Comparison of ENCODE assay signal across 13 mouse cellular contexts in the genomic region with DNA sequence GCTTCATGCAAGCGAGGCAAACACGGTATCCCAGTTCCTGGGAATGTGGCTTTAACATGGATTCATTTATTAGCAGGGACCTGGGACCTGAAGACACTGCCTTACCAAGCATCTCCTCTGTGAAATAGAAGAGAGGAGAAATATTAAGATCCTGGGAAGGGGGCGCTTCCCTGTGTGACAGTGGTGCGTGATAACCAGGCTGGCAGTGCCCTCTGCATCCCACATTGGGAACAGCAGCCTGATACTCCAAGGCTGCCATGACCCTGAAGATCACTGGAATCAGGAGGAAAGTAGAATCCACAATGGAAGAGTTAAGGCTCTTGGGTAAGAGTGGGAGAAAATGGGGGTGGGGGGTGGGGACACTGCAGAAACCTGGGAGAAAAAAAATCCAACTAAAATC. TPM values are rescaled to one million over a fixed set of nuclear protein-coding genes. Genes with fewer than 3 reads are reported as not detected.
DNase-seq lines count a peak whose midpoint lies in the region; ATAC-seq and TF ChIP-seq lines count a peak whose summit lies in the region.
"Had no signal": no experiment of that assay in that cellular context is flagged by ENCODE, and none has a peak within 500 bp of the region (broad histone marks: within the 10 kb centered on the region; RNA-seq: fewer than 3 reads in every experiment).

No protein-coding gene starts in this region.

- peaks cover 3% of the 10 kb centered on the region; the same call in 1 of the 2 replicates for H3K27me3 ChIP-seq in cerebellum, adult 2 months (ENCODE audit: control insufficient read depth, insufficient read depth, low read length)
- peaks cover 61% of the 10 kb centered on the region for H3K27me3 ChIP-seq in intestine, postnatal 0 days (replicated peaks; ENCODE audit: control insufficient read depth, insufficient read depth, low read length)
- H3K27me3 ChIP-seq in intestine, embryonic 16.5 days (replicated peaks; ENCODE audit: control insufficient read depth, insufficient read depth, low read length): peaks cover 56% of the 10 kb centered on the region
- H3K27me3 ChIP-seq in midbrain, embryonic 14.5 days (ENCODE audit: control insufficient read depth, insufficient read depth, low read length): peaks cover 70% of the 10 kb centered on the region
- peaks cover 58% of the 10 kb centered on the region for H3K27me3 ChIP-seq in midbrain, embryonic 11.5 days (ENCODE audit: control insufficient read depth, insufficient read depth, low read length)

- no peak overlapping the region for H3K9ac ChIP-seq in intestine, postnatal 0 days (ENCODE audit: low read depth, low read length)
- no peak overlapping the region for H3K9ac ChIP-seq in intestine, embryonic 16.5 days (ENCODE audit: low read depth, low read length)
- H3K9ac ChIP-seq in midbrain, embryonic 14.5 days (replicated peaks; ENCODE audit: low read length): no peak overlapping the region
- no peak overlapping the region for H3K9ac ChIP-seq in midbrain, embryonic 11.5 days (ENCODE audit: low read length)
- H3K9ac ChIP-seq: embryonic facial prominence, embryonic 13.5 days; liver, embryonic 12.5 days; midbrain, embryonic 15.5 days had no signal

- no peak for TF ChIP-seq POLR2A in cerebellum, adult 2 months (IDR thresholded peaks at IDR 0.05; ENCODE audit: borderline replicate concordance, insufficient read depth, low read length)

- peaks cover 3% of the 10 kb centered on the region; the same call in 1 of the 2 replicates for H3K9me3 ChIP-seq in intestine, postnatal 0 days (ENCODE audit: control insufficient read depth)
- H3K9me3 ChIP-seq in intestine, embryonic 16.5 days (ENCODE audit: control insufficient read depth, low read length): no peaks in the 10 kb centered on the region
- H3K9me3 ChIP-seq in midbrain, embryonic 14.5 days (ENCODE audit: control insufficient read depth, low read length): 0 out of 2 replicates have a peak, but pooled peaks cover 2% of the 10 kb centered on the region
- H3K9me3 ChIP-seq in midbrain, embryonic 11.5 days (ENCODE audit: control insufficient read depth, low read length): no peaks in the 10 kb centered on the region
- H3K9me3 ChIP-seq: liver, embryonic 12.5 days; midbrain, embryonic 15.5 days had no signal

- no peak overlapping the region for H3K4me3 ChIP-seq in cerebellum, adult 2 months (replicated peaks; ENCODE audit: insufficient read depth, low read depth, low read length)
- no peak overlapping the region for H3K4me3 ChIP-seq in intestine, postnatal 0 days (ENCODE audit: low read depth, low read length)
- H3K4me3 ChIP-seq in intestine, embryonic 16.5 days (ENCODE audit: low read length): no peak overlapping the region
- H3K4me3 ChIP-seq in midbrain, embryonic 14.5 days (replicated peaks; ENCODE audit: low read depth, low read length): no peak overlapping the region
- H3K4me3 ChIP-seq in midbrain, embryonic 11.5 days (ENCODE audit: low read depth, low read length): no peak overlapping the region
- H3K4me3 ChIP-seq: embryonic facial prominence, embryonic 13.5 days; liver, embryonic 12.5 days; midbrain, embryonic 15.5 days had no signal

- no peak for DNase-seq in cerebellum, adult 2 months
- no peak for DNase-seq in cerebellum, adult 18-20 months
- DNase-seq in midbrain, embryonic 14.5 days: peak; percentile 77
- no peak for DNase-seq in midbrain, embryonic 11.5 days (ENCODE audit: low spot score, missing footprints)
- peak; percentile 67 for DNase-seq in retina, embryonic 14.5 days (ENCODE audit: low spot score)
- no peak for DNase-seq in ovary, adult 18-20 months (ENCODE audit: low spot score)

- ATAC-seq in intestine, postnatal 0 days: no peak
- no peak for ATAC-seq in intestine, embryonic 16.5 days
- ATAC-seq in midbrain, embryonic 14.5 days (ENCODE audit: low FRiP score, low TSS enrichment): no peak
- ATAC-seq in midbrain, embryonic 11.5 days (ENCODE audit: low FRiP score): no peak
- ATAC-seq: liver, embryonic 12.5 days; midbrain, embryonic 15.5 days had no signal

- no peak overlapping the region for H3K4me2 ChIP-seq in intestine, postnatal 0 days (replicated peaks; ENCODE audit: low read depth)
- H3K4me2 ChIP-seq in intestine, embryonic 16.5 days (ENCODE audit: low read depth, low read length): no peak overlapping the region
- no peak overlapping the region for H3K4me2 ChIP-seq in midbrain, embryonic 14.5 days (ENCODE audit: low read length)
- H3K4me2 ChIP-seq in midbrain, embryonic 11.5 days: no peak overlapping the region
- H3K4me2 ChIP-seq: embryonic facial prominence, embryonic 13.5 days; liver, embryonic 12.5 days; midbrain, embryonic 15.5 days had no signal

- no peaks in the 10 kb centered on the region for H3K36me3 ChIP-seq in intestine, postnatal 0 days (ENCODE audit: control insufficient read depth, insufficient read depth)
- H3K36me3 ChIP-seq in intestine, embryonic 16.5 days (ENCODE audit: control insufficient read depth, insufficient read depth, low read length): no peaks in the 10 kb centered on the region
- no peaks in the 10 kb centered on the region for H3K36me3 ChIP-seq in midbrain, embryonic 14.5 days (ENCODE audit: control insufficient read depth, insufficient read depth, low read length)
- H3K36me3 ChIP-seq in midbrain, embryonic 11.5 days (ENCODE audit: control insufficient read depth, insufficient read depth, low read length): no peaks in the 10 kb centered on the region
- H3K36me3 ChIP-seq: embryonic facial prominence, embryonic 13.5 days; liver, embryonic 12.5 days; midbrain, embryonic 15.5 days had no signal

- TF ChIP-seq CTCF in cerebellum, adult 2 months (IDR thresholded peaks at IDR 0.05; ENCODE audit: borderline replicate concordance, insufficient read depth, low read depth, low read length): peak; percentile 39; the same call in 1 of the 2 replicates
- TF ChIP-seq CTCF in intestine, postnatal 0 days (IDR thresholded peaks at IDR 0.05; ENCODE audit: low read depth): peak; percentile 73

- 41% methylated on average over 4 of the region's 4 CpGs for WGBS in cerebellum, adult 2 months
- WGBS in intestine, postnatal 0 days: 40% methylated on average over 4 of the region's 4 CpGs
- 30% methylated on average over 4 of the region's 4 CpGs for WGBS in intestine, embryonic 16.5 days
- 49% methylated on average over 4 of the region's 4 CpGs for WGBS in midbrain, embryonic 14.5 days
- 48% methylated on average over 4 of the region's 4 CpGs for WGBS in midbrain, embryonic 11.5 days

- no peak overlapping the region for H3K27ac ChIP-seq in cerebellum, adult 2 months (ENCODE audit: insufficient read depth, low read length)
- H3K27ac ChIP-seq in intestine, postnatal 0 days (ENCODE audit: low read depth, low read length): no peak overlapping the region
- no peak overlapping the region for H3K27ac ChIP-seq in intestine, embryonic 16.5 days (ENCODE audit: low read length)
- no peak overlapping the region for H3K27ac ChIP-seq in midbrain, embryonic 14.5 days (replicated peaks; ENCODE audit: low read depth, low read length)
- no peak overlapping the region for H3K27ac ChIP-seq in midbrain, embryonic 11.5 days (ENCODE audit: low read depth, low read length)
- H3K27ac ChIP-seq: embryonic facial prominence, embryonic 13.5 days; liver, embryonic 12.5 days; midbrain, embryonic 15.5 days had no signal

- peaks cover 7% of the 10 kb centered on the region; the same call in 1 of the 2 replicates for H3K4me1 ChIP-seq in cerebellum, adult 2 months (ENCODE audit: control insufficient read depth, insufficient read depth, low read length)
- H3K4me1 ChIP-seq in intestine, postnatal 0 days (replicated peaks; ENCODE audit: control insufficient read depth, insufficient read depth, low read length): peaks cover 4% of the 10 kb centered on the region; the same call in 1 of the 2 replicates
- peaks cover 21% of the 10 kb centered on the region for H3K4me1 ChIP-seq in intestine, embryonic 16.5 days (ENCODE audit: control insufficient read depth, insufficient read depth, low read length)
- 0 out of 2 replicates have a peak, but pooled peaks cover 5% of the 10 kb centered on the region for H3K4me1 ChIP-seq in midbrain, embryonic 14.5 days (ENCODE audit: control insufficient read depth, insufficient read depth, low read length)
- H3K4me1 ChIP-seq in midbrain, embryonic 11.5 days (ENCODE audit: control insufficient read depth, insufficient read depth, low read length): peaks cover 17% of the 10 kb centered on the region

RNA-seq across cellular contexts. Expression of gene Wnt1, which starts 1.7 kb away (rescaled TPM):
- polyA plus RNA-seq in cerebellum, adult 2 months (2012; rRNA removed): not detected in 2 replicates
- polyA plus RNA-seq in intestine, postnatal 0 days (2015; fragmentation: Nextera tagmentation; extraction: Ambion mirVana): not detected in 2 replicates
- polyA plus RNA-seq in intestine, embryonic 16.5 days (2015; fragmentation: Nextera tagmentation; extraction: Ambion mirVana): not detected in 2 replicates
- polyA plus RNA-seq in midbrain, embryonic 14.5 days (2014; fragmentation: Nextera tagmentation; extraction: Ambion mirVana): 1.3 and 4.1 TPM in 2 replicates
- 11.6 and 14.0 TPM in 2 replicates for polyA plus RNA-seq in midbrain, embryonic 11.5 days (2014; fragmentation: Nextera tagmentation; extraction: Ambion mirVana)
- polyA plus RNA-seq: embryonic facial prominence, embryonic 13.5 days; heart, embryonic 16.5 days; kidney, embryonic 14.5 days; liver, embryonic 12.5 days had no signal

RNA-seq across cellular contexts. Expression of gene Wnt10b, which starts 10.0 kb away (rescaled TPM):
- 0.15 and 0.22 TPM in 2 replicates for polyA plus RNA-seq in cerebellum, adult 2 months (2012; rRNA removed)
- polyA plus RNA-seq in intestine, postnatal 0 days (2015; fragmentation: Nextera tagmentation; extraction: Ambion mirVana): 0.08 TPM in 1 of 2 replicates, not detected in the other
- polyA plus RNA-seq in intestine, embryonic 16.5 days (2015; fragmentation: Nextera tagmentation; extraction: Ambion mirVana): 0.09 TPM in 1 of 2 replicates, not detected in the other
- polyA plus RNA-seq in midbrain, embryonic 14.5 days (2014; fragmentation: Nextera tagmentation; extraction: Ambion mirVana): not detected in 2 replicates
- 0.30 and 0.40 TPM in 2 replicates for polyA plus RNA-seq in midbrain, embryonic 11.5 days (2014; fragmentation: Nextera tagmentation; extraction: Ambion mirVana)
- polyA plus RNA-seq: kidney, embryonic 14.5 days; liver, embryonic 12.5 days; midbrain, embryonic 15.5 days had no signal

RNA-seq across cellular contexts. Expression of gene Ddn, which starts 21.4 kb away (rescaled TPM):
- 1.0 and 1.3 TPM in 2 replicates for polyA plus RNA-seq in cerebellum, adult 2 months (2012; rRNA removed)
- 0.07 TPM in 1 of 2 replicates, not detected in the other for polyA plus RNA-seq in intestine, postnatal 0 days (2015; fragmentation: Nextera tagmentation; extraction: Ambion mirVana)
- polyA plus RNA-seq in intestine, embryonic 16.5 days (2015; fragmentation: Nextera tagmentation; extraction: Ambion mirVana): not detected in 2 replicates
- polyA plus RNA-seq in midbrain, embryonic 14.5 days (2014; fragmentation: Nextera tagmentation; extraction: Ambion mirVana): 0.57 and 0.66 TPM in 2 replicates
- polyA plus RNA-seq in midbrain, embryonic 11.5 days (2014; fragmentation: Nextera tagmentation; extraction: Ambion mirVana): 0.48 and 0.74 TPM in 2 replicates
- polyA plus RNA-seq: embryonic facial prominence, embryonic 13.5 days; liver, embryonic 12.5 days had no signal

RNA-seq across cellular contexts. Expression of gene Arf3, which starts 24.9 kb away (rescaled TPM):
- polyA plus RNA-seq in cerebellum, adult 2 months (2012; rRNA removed): 202 and 210 TPM in 2 replicates
- 31.8 and 35.3 TPM in 2 replicates for polyA plus RNA-seq in intestine, postnatal 0 days (2015; fragmentation: Nextera tagmentation; extraction: Ambion mirVana)
- 35.4 and 40.1 TPM in 2 replicates for polyA plus RNA-seq in intestine, embryonic 16.5 days (2015; fragmentation: Nextera tagmentation; extraction: Ambion mirVana)
- 57.5 and 63.3 TPM in 2 replicates for polyA plus RNA-seq in midbrain, embryonic 14.5 days (2014; fragmentation: Nextera tagmentation; extraction: Ambion mirVana)
- polyA plus RNA-seq in midbrain, embryonic 11.5 days (2014; fragmentation: Nextera tagmentation; extraction: Ambion mirVana): 28.1 and 33.4 TPM in 2 replicates

RNA-seq across cellular contexts. Expression of gene Prkag1, which starts 43.4 kb away (rescaled TPM):
- polyA plus RNA-seq in cerebellum, adult 2 months (2012; rRNA removed): 90.3 and 93.6 TPM in 2 replicates
- polyA plus RNA-seq in intestine, postnatal 0 days (2015; fragmentation: Nextera tagmentation; extraction: Ambion mirVana): 67.0 and 67.3 TPM in 2 replicates
- polyA plus RNA-seq in intestine, embryonic 16.5 days (2015; fragmentation: Nextera tagmentation; extraction: Ambion mirVana): 92.2 and 94.6 TPM in 2 replicates
- polyA plus RNA-seq in midbrain, embryonic 14.5 days (2014; fragmentation: Nextera tagmentation; extraction: Ambion mirVana): 56.5 and 72.8 TPM in 2 replicates
- 69.7 and 81.4 TPM in 2 replicates for polyA plus RNA-seq in midbrain, embryonic 11.5 days (2014; fragmentation: Nextera tagmentation; extraction: Ambion mirVana)

Comparison
In these comparisons a context has a peak if more than half of its experiments do, and no peak if none do; other contexts are left out.
1. DNase-seq: peak in midbrain, embryonic 14.5 days (single experiment) and retina, embryonic 14.5 days (single experiment); none in cerebellum, adult 2 months (0 of 2), cerebellum, adult 18-20 months (0 of 2), midbrain, embryonic 11.5 days (single experiment) and ovary, adult 18-20 months (single experiment).